In genomic region chr19:47919126-47919965, GRCm38 (mm10) we compare ENCODE assay signal across 8 mouse cellular contexts. TPM values are rescaled to one million over a fixed set of nuclear protein-coding genes. Genes with fewer than 3 reads are reported as not detected.
DNase-seq lines count a peak whose midpoint lies in the region; ATAC-seq and TF ChIP-seq lines count a peak whose summit lies in the region.

TSS of gene Cfap43 (minus strand) at chr19:47919287.
TSS of gene Itprip (minus strand) at chr19:47919299.

- TF ChIP-seq POLR2A in embryonic fibroblast, embryonic 13.5 days (IDR thresholded peaks at IDR 0.05; ENCODE audit: low read depth, low read length): peak; percentile 73

- no peaks in the 10 kb centered on the region for H3K36me3 ChIP-seq in heart, embryonic 11.5 days (ENCODE audit: control insufficient read depth, insufficient read depth, low read length)
- H3K36me3 ChIP-seq in kidney, embryonic 15.5 days: 0 out of 2 replicates have a peak, but pooled peaks cover under 1% of the 10 kb centered on the region

- peak; percentile 79 for ATAC-seq in heart, embryonic 11.5 days (replicated peaks; ENCODE audit: insufficient number of reproducible peaks, low FRiP score, low TSS enrichment)
- ATAC-seq in kidney, embryonic 15.5 days (replicated peaks; ENCODE audit: low FRiP score): peak; percentile 89

- peak within 1 kb of the TSS; percentile 86 for H3K4me2 ChIP-seq in heart, embryonic 11.5 days
- peak within 1 kb of the TSS; percentile 78 for H3K4me2 ChIP-seq in kidney, embryonic 15.5 days

- peaks cover 5% of the 10 kb centered on the region; the same call in 1 of the 2 replicates for H3K4me1 ChIP-seq in embryonic fibroblast, embryonic 13.5 days (ENCODE audit: control insufficient read depth, insufficient read depth, low read length)
- H3K4me1 ChIP-seq in heart, embryonic 11.5 days (ENCODE audit: control insufficient read depth, insufficient read depth, low read length): peaks cover 13% of the 10 kb centered on the region
- peaks cover 24% of the 10 kb centered on the region for H3K4me1 ChIP-seq in kidney, embryonic 15.5 days

- peak within 1 kb of the TSS; percentile 92 for H3K4me3 ChIP-seq in embryonic fibroblast, embryonic 13.5 days (ENCODE audit: insufficient read depth, low read length)
- peak within 1 kb of the TSS; percentile 68 for H3K4me3 ChIP-seq in heart, embryonic 11.5 days (ENCODE audit: low read depth, low read length)
- peak within 1 kb of the TSS; percentile 90 for H3K4me3 ChIP-seq in kidney, embryonic 15.5 days (replicated peaks)

- peak; percentile 4 for DNase-seq in cerebellum, adult 9-10 months
- no peak for DNase-seq in cerebellum, adult 11-12 months
- DNase-seq in liver: peak; percentile 78
- DNase-seq in monocyte, adult 2 months (ENCODE audit: low read depth in 1 of 2, low spot score in 2 of 2): peak; percentile 59 to 70
- peak; percentile 84 to 88 for DNase-seq in spleen, postnatal 36 days (ENCODE audit: low spot score in 2 of 2)

- no peak for TF ChIP-seq CTCF in embryonic fibroblast, embryonic 13.5 days (IDR thresholded peaks at IDR 0.05; ENCODE audit: borderline replicate concordance, insufficient read depth, low read length)

- WGBS in heart, embryonic 11.5 days (ENCODE audit: insufficient replicate concordance): under 1% methylated on average over 48 of the region's 48 CpGs
- under 1% methylated on average over 48 of the region's 48 CpGs for WGBS in kidney, embryonic 15.5 days

- no peaks in the 10 kb centered on the region for H3K9me3 ChIP-seq in heart, embryonic 11.5 days (replicated peaks; ENCODE audit: control insufficient read depth, low read length)
- H3K9me3 ChIP-seq in kidney, embryonic 15.5 days (replicated peaks): no peaks in the 10 kb centered on the region

- no peaks in the 10 kb centered on the region for H3K27me3 ChIP-seq in heart, embryonic 11.5 days (ENCODE audit: control insufficient read depth, insufficient read depth, low read length)
- H3K27me3 ChIP-seq in kidney, embryonic 15.5 days: no peaks in the 10 kb centered on the region

- H3K9ac ChIP-seq in heart, embryonic 11.5 days (ENCODE audit: low read depth, low read length): peak within 1 kb of the TSS; percentile 89
- H3K9ac ChIP-seq in kidney, embryonic 15.5 days: peak within 1 kb of the TSS; percentile 87

- H3K27ac ChIP-seq in embryonic fibroblast, embryonic 13.5 days (ENCODE audit: insufficient read depth, low read length): peak within 1 kb of the TSS; percentile 86
- H3K27ac ChIP-seq in heart, embryonic 11.5 days (ENCODE audit: low read depth, low read length): peak within 1 kb of the TSS; percentile 92
- peak within 1 kb of the TSS; percentile 98 for H3K27ac ChIP-seq in kidney, embryonic 15.5 days

RNA-seq across cellular contexts. Expression of gene Cfap43, which starts in this region (rescaled TPM):
- polyA plus RNA-seq in embryonic fibroblast, embryonic 13.5 days (2011; ENCODE audit: insufficient read length, low read depth, missing spikeins): not detected in 2 replicates
- 0.08 TPM in 1 of 2 replicates, not detected in the other for polyA plus RNA-seq in heart, embryonic 11.5 days (2014; fragmentation: Nextera tagmentation; extraction: Ambion mirVana)
- 0.06 TPM in 2 replicates for polyA plus RNA-seq in kidney, embryonic 15.5 days (2015; fragmentation: Nextera tagmentation; extraction: Ambion mirVana)

RNA-seq across cellular contexts. Expression of gene Itprip, which starts in this region (rescaled TPM):
- 21.1 and 28.2 TPM in 2 replicates for polyA plus RNA-seq in embryonic fibroblast, embryonic 13.5 days (2011; ENCODE audit: insufficient read length, low read depth, missing spikeins)
- polyA plus RNA-seq in heart, embryonic 11.5 days (2014; fragmentation: Nextera tagmentation; extraction: Ambion mirVana): 13.2 and 16.9 TPM in 2 replicates
- 15.6 and 19.4 TPM in 2 replicates for polyA plus RNA-seq in kidney, embryonic 15.5 days (2015; fragmentation: Nextera tagmentation; extraction: Ambion mirVana)
